Mouse (Mus musculus) myocyte (in vitro differentiated cells): ENCODE data around the gene Tdgf1. TPM values are rescaled to one million over a fixed set of nuclear protein-coding genes. Genes with fewer than 3 reads are reported as not detected.

Experiments used
- H3K27me3 ChIP-seq: one replicate; pipeline ENCODE4 v1.6.1; 2011; ENCODE audit not compliant: control insufficient read depth, insufficient read depth, insufficient read length
- H3K36me3 ChIP-seq: one replicate; pipeline ENCODE4 v1.6.1; 2011; ENCODE audit not compliant: control insufficient read depth, insufficient read depth
- H3K4me2 ChIP-seq: one replicate; pipeline ENCODE4 v1.6.1; 2011; ENCODE audit warnings: low read depth, control low read depth
- H3K4me3 ChIP-seq: one replicate; pipeline ENCODE4 v1.5.1; 2011; ENCODE audit warnings: mild to moderate bottlenecking, control low read depth, moderate library complexity
- H3K79me2 ChIP-seq: one replicate; pipeline ENCODE4 v1.6.1; 2011; ENCODE audit not compliant: control insufficient read depth, insufficient read depth
- H3ac ChIP-seq: one replicate; pipeline ENCODE4 v1.6.1; 2011; ENCODE audit not compliant: control insufficient read depth, insufficient read length
- CEBPB ChIP-seq: IDR thresholded peaks from 2 replicates; pipeline ENCODE4 v1.6.1; 2011; ENCODE audit warnings: mild to moderate bottlenecking, moderate library complexity; ENCODE audit not compliant: poor library complexity, insufficient read depth, severe bottlenecking
- E2F4 ChIP-seq: IDR thresholded peaks from one replicate; pipeline ENCODE4 v1.6.1; 2011; ENCODE audit warnings: mild to moderate bottlenecking, control low read depth, moderate library complexity; ENCODE audit not compliant: insufficient read depth
- MAX ChIP-seq: IDR thresholded peaks from one replicate; pipeline ENCODE4 v1.6.1; 2011; ENCODE audit warnings: low read depth, mild to moderate bottlenecking, control low read depth
- MYOD1 ChIP-seq, 3 experiments: IDR thresholded peaks; one replicate each; pipeline ENCODE4 v1.6.1; 2011; ENCODE audit warnings: control low read depth in 2 of 3, low read depth in 2 of 3, mild to moderate bottlenecking in 2 of 3, moderate library complexity in 1 of 3; ENCODE audit not compliant: insufficient read length in 2 of 3, control insufficient read depth in 1 of 3
- MYOG ChIP-seq, 3 experiments: IDR thresholded peaks; one replicate each; pipeline ENCODE4 v1.6.1; 2011; ENCODE audit warnings: control low read depth in 2 of 3, low read depth in 2 of 3, mild to moderate bottlenecking in 2 of 3; ENCODE audit not compliant: insufficient read length in 2 of 3, control insufficient read depth in 1 of 3, insufficient read depth in 1 of 3
- POLR2A ChIP-seq: IDR thresholded peaks from one replicate; pipeline ENCODE4 v1.6.1; 2011; ENCODE audit warnings: low read depth, mild to moderate bottlenecking, control low read depth, moderate library complexity; ENCODE audit not compliant: insufficient read length
- POLR2AphosphoS2 ChIP-seq: IDR thresholded peaks from one replicate; pipeline ENCODE4 v1.6.1; 2011; ENCODE audit warnings: low read depth, control low read depth; ENCODE audit not compliant: insufficient read length
- REST ChIP-seq: IDR thresholded peaks from one replicate; pipeline ENCODE4 v1.6.1; 2011; ENCODE audit warnings: mild to moderate bottlenecking, control low read depth, moderate library complexity; ENCODE audit not compliant: insufficient read depth, insufficient read length
- SRF ChIP-seq: IDR thresholded peaks from one replicate; pipeline ENCODE4 v1.6.1; 2011; ENCODE audit warnings: low read depth; ENCODE audit not compliant: control insufficient read depth, insufficient read length
- TCF12 ChIP-seq: IDR thresholded peaks from one replicate; pipeline ENCODE4 v1.6.1; 2011; ENCODE audit warnings: mild to moderate bottlenecking, control low read depth; ENCODE audit not compliant: poor library complexity, insufficient read depth, severe bottlenecking
- TCF3 ChIP-seq: IDR thresholded peaks from one replicate; pipeline ENCODE4 v1.6.1; 2011; ENCODE audit warnings: low read depth, control low read depth; ENCODE audit not compliant: insufficient read length
- USF1 ChIP-seq: IDR thresholded peaks from one replicate; pipeline ENCODE4 v1.6.1; 2011; ENCODE audit warnings: low read depth, mild to moderate bottlenecking, control low read depth, moderate library complexity
- polyA plus RNA-seq: library from polyadenylated mRNA; unstranded; fragments of >200 nt; fragmentation: generic; extraction: Trizol; gene quantifications from one replicate; pipeline ENCODE4 v1.2.1, GENCODE M21; 2012; ENCODE audit warnings: missing spikeins

The Tdgf1 gene
- polyA plus RNA-seq, 1 experiment = not detected

GRCm38 (mm10) chr9:110955962-110956361 lies 10.0 kb upstream of the Tdgf1 start:
- no peaks in the 10 kb centered on the region for H3K36me3 ChIP-seq
- H3K79me2 ChIP-seq = no peaks in the 10 kb centered on the region
- H3K4me3 ChIP-seq = no peak overlapping the region
- no peak overlapping the region for H3ac ChIP-seq
- TF ChIP-seq MAX (no peak), TCF3 (no peak), MYOG (IDR thresholded peaks at IDR 0.05; ENCODE audit: control insufficient read depth in 1 of 3, insufficient read depth in 1 of 3, insufficient read length in 2 of 3, low read depth in 2 of 3) (no peak), POLR2A (no peak), REST (no peak), POLR2AphosphoS2 (no peak), TCF12 (no peak), E2F4 (no peak), CEBPB (no peak), MYOD1 (IDR thresholded peaks at IDR 0.05; ENCODE audit: control insufficient read depth in 1 of 3, insufficient read length in 2 of 3, low read depth in 2 of 3) (no peak), SRF (no peak), USF1 (no peak)
- H3K27me3 ChIP-seq = peaks cover 28% of the 10 kb centered on the region
- no peak overlapping the region for H3K4me2 ChIP-seq

GRCm38 (mm10) chr9:110954681-110955445 lies 8.9 kb upstream of the Tdgf1 start:
- no peaks in the 10 kb centered on the region for H3K79me2 ChIP-seq
- peaks cover 28% of the 10 kb centered on the region for H3K27me3 ChIP-seq
- no peak overlapping the region for H3K4me2 ChIP-seq
- no peak for TF ChIP-seq MAX
- TF ChIP-seq TCF3 = no peak
- no peak for TF ChIP-seq SRF
- no peak for TF ChIP-seq TCF12
- TF ChIP-seq POLR2A = no peak
- no peak for TF ChIP-seq POLR2AphosphoS2
- no peak for TF ChIP-seq USF1
- TF ChIP-seq E2F4 = no peak
- no peak for TF ChIP-seq MYOG (IDR thresholded peaks at IDR 0.05; ENCODE audit: control insufficient read depth in 1 of 3, insufficient read depth in 1 of 3, insufficient read length in 2 of 3, low read depth in 2 of 3)
- TF ChIP-seq MYOD1 (IDR thresholded peaks at IDR 0.05; ENCODE audit: control insufficient read depth in 1 of 3, insufficient read length in 2 of 3, low read depth in 2 of 3) = no peak
- TF ChIP-seq REST = no peak
- no peak for TF ChIP-seq CEBPB
- H3ac ChIP-seq = no peak overlapping the region
- H3K36me3 ChIP-seq = no peaks in the 10 kb centered on the region
- no peak overlapping the region for H3K4me3 ChIP-seq

GRCm38 (mm10) chr9:110953550-110954461 lies 7.8 kb upstream of the Tdgf1 start:
- no peak for TF ChIP-seq MYOG (IDR thresholded peaks at IDR 0.05; ENCODE audit: control insufficient read depth in 1 of 3, insufficient read depth in 1 of 3, insufficient read length in 2 of 3, low read depth in 2 of 3)
- TF ChIP-seq E2F4 = no peak
- no peak for TF ChIP-seq POLR2A
- TF ChIP-seq REST = no peak
- TF ChIP-seq USF1 = no peak
- TF ChIP-seq MYOD1 (IDR thresholded peaks at IDR 0.05; ENCODE audit: control insufficient read depth in 1 of 3, insufficient read length in 2 of 3, low read depth in 2 of 3) = no peak
- TF ChIP-seq SRF = no peak
- no peak for TF ChIP-seq TCF12
- TF ChIP-seq CEBPB = no peak
- TF ChIP-seq POLR2AphosphoS2 = no peak
- no peak for TF ChIP-seq TCF3
- TF ChIP-seq MAX = no peak
- peak overlapping the region; percentile 12 for H3K4me3 ChIP-seq
- H3ac ChIP-seq = no peak overlapping the region
- no peaks in the 10 kb centered on the region for H3K79me2 ChIP-seq
- no peaks in the 10 kb centered on the region for H3K36me3 ChIP-seq
- peak overlapping the region; percentile 69 for H3K4me2 ChIP-seq
- H3K27me3 ChIP-seq = peaks cover 28% of the 10 kb centered on the region

GRCm38 (mm10) chr9:110952931-110953549 lies 7.1 kb upstream of the Tdgf1 start:
- Histone ChIP-seq H3K79me2 (no peaks in the 10 kb centered on the region), H3K4me2 (peak overlapping the region; percentile 69), H3K36me3 (no peaks in the 10 kb centered on the region), H3K4me3 (peak overlapping the region; percentile 12), H3K27me3 (peaks cover 28% of the 10 kb centered on the region), H3ac (no peak overlapping the region)
- TF ChIP-seq TCF12 (no peak), POLR2A (no peak), CEBPB (no peak), MYOD1 (IDR thresholded peaks at IDR 0.05; ENCODE audit: control insufficient read depth in 1 of 3, insufficient read length in 2 of 3, low read depth in 2 of 3) (no peak), SRF (no peak)
